Mouse (Mus musculus) liver, embryonic 16.5 days (tissue): ENCODE measurements around the gene Spg20. TPM values are rescaled to one million over a fixed set of nuclear protein-coding genes. Genes with fewer than 3 reads are reported as not detected.

Experiments
- ATAC-seq: fragments of 200-750 bp; cut with Nextera tagmentation; 2 replicates; pipeline ENCODE4 v1.8.0; 2017; ENCODE audit warnings: low read depth, mild to moderate bottlenecking, moderate number of reproducible peaks, moderate library complexity
- H3K27ac ChIP-seq: fragments of 300-500 bp; sonication (generic); 2 replicates; pipeline ENCODE4 v1.5.1; 2014; ENCODE audit warnings: mild to moderate bottlenecking, low read length
- H3K27me3 ChIP-seq: fragments of 300-500 bp; sonication (generic); 2 replicates; pipeline ENCODE4 v1.6.1; 2014; ENCODE audit warnings: low read depth, low read length, mixed read lengths; ENCODE audit not compliant: control insufficient read depth, insufficient read depth
- H3K36me3 ChIP-seq: fragments of 300-500 bp; sonication (generic); 2 replicates; pipeline ENCODE4 v1.6.1; 2014; ENCODE audit warnings: mild to moderate bottlenecking; ENCODE audit not compliant: control insufficient read depth, insufficient read depth
- H3K4me1 ChIP-seq: fragments of 300-500 bp; sonication (generic); 2 replicates; pipeline ENCODE4 v1.6.1; 2014; ENCODE audit warnings: low read depth, low read length, mixed read lengths; ENCODE audit not compliant: control insufficient read depth
- H3K4me2 ChIP-seq: fragments of 300-500 bp; sonication (generic); 2 replicates; pipeline ENCODE4 v1.6.1; 2014; ENCODE audit warnings: low read depth, low read length, mixed read lengths
- H3K4me3 ChIP-seq: fragments of 300-500 bp; sonication (generic); 2 replicates; pipeline ENCODE4 v1.5.1; 2014; ENCODE audit warnings: low read depth, mild to moderate bottlenecking, low read length
- H3K9ac ChIP-seq: fragments of 300-500 bp; sonication (generic); 2 replicates; pipeline ENCODE4 v1.6.1; 2014; ENCODE audit warnings: low read depth, low read length
- H3K9me3 ChIP-seq: fragments of 300-500 bp; sonication (generic); replicated peaks from 2 replicates; pipeline ENCODE4 v1.6.1; 2016; ENCODE audit warnings: low read length; ENCODE audit not compliant: control insufficient read depth
- WGBS: fragments of 180-500 bp; shearing (Covaris S2); extraction: QIAGEN DNeasy Blood & Tissue Kit; methylation state at CpG from one replicate; pipeline ENCODE4 v1.1.7; 2014; ENCODE audit not compliant: insufficient replicate concordance; 5-methylcytosine and 5-hydroxymethylcytosine counted together
- polyA plus RNA-seq: library from polyadenylated mRNA; unstranded; fragments of >200 nt; fragmentation: Nextera tagmentation; extraction: Ambion mirVana; gene quantifications from 2 replicates; pipeline ENCODE4 v1.2.1, GENCODE M21; 2015

The Spg20 gene
- polyA plus RNA-seq, result 7.4 and 7.6 TPM in 2 replicates

DNA sequence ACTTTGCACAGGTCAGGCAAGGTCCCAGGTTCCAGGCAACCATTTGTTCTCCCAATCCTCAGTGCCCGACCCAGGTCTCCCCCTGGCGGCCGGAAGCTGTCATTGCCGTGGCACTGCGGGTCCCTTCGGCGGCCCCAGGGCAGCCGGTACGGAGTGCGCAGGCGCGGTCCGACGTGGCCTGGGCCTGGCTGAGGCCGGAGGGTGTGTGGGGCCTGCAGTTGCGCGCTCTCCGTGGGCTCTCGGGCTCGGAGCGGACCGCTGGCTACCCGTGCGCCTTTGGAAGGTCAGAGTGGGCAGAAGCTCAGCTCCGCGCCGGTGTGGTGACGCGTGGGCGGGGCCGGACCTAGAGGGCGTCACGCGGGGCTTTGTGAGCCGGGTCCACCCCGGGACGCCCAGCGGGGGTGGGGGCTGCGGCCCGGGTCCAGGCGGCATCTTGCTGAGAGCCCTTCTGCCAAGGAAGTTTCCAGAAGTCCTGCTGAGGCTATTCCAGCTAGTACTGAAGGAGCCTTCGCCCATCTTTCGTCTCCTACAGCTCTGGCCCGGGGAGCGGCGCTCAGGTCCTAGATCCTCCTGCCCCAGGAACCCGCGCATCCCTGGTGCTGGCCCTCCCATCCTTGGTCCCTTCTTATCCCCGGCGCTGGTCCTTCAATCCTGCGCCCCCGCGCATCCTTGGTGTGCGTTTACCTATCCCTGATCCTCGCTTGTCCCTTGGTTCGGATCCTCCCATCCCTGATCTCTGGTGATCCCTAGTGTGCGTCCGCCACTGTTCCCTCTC, at the start of gene Spg20:
Spg20 (plus strand) TSS at position 174 of the 775 bp plus-strand sequence.
- WGBS, result under 1% methylated on average over 54 of the region's 58 CpGs
- no peak within 1 kb of the TSS for H3K27ac ChIP-seq

DNA sequence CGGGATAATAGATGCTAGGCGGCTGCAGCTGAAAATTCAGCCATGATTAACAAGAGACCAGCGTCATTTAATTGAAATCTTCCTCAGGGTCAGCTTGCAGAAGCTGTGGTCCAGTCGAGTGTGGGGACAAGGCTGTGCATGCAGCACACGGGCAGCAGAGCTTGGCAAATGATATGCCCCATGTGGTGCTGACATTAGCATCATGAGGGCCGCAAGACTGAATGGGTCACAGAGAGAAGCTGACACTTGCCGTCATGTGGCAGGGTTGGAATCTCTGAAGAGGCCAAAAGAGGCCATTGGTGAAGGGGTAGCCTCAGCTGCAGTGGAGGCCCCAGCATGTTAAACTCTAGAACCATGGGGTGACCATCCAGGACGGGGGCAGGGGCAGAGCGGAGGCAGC, 49.3 kb upstream of the Spg20 start:
- Histone ChIP-seq H3K9ac (no peak overlapping the region), H3K27me3 (peaks cover 3% of the 10 kb centered on the region), H3K9me3 (no peaks in the 10 kb centered on the region), H3K27ac (no peak overlapping the region), H3K4me3 (no peak overlapping the region), H3K4me1 (no peaks in the 10 kb centered on the region), H3K36me3 (no peaks in the 10 kb centered on the region), H3K4me2 (no peak overlapping the region)
- WGBS, result 64% methylated on average over 9 of the region's 9 CpGs
- ATAC-seq, result no peak

More for the DNA sequence above, at the start of gene Spg20:
- peak; percentile 94 for ATAC-seq
- Histone ChIP-seq H3K4me1 (peaks cover 7% of the 10 kb centered on the region), H3K9ac (peak within 1 kb of the TSS; percentile 78), H3K4me3 (peak within 1 kb of the TSS; percentile 77), H3K36me3 (peaks cover 2% of the 10 kb centered on the region; the same call in 1 of the 2 replicates), H3K4me2 (peak within 1 kb of the TSS; percentile 70), H3K9me3 (no peaks in the 10 kb centered on the region), H3K27me3 (no peaks in the 10 kb centered on the region)

DNA sequence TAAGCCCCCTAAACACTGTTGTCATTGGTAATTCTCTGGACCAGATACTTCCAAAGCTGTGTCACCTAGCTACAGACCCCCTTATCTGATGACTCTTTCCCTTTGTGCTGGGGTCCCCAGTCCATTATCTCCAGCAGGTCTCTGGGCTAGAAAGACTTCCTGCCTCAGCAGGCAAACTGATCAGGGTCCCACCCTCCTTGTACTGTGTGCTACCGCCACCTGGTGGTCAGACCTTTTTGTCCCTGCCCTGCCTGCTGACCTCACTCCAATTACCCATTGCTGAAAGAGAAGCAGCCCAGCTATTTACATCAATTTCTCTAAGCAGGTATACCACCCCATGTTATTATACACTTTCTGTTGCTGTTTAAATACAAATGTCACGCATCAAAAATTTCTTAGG, 47.5 kb upstream of the Spg20 start:
- Histone ChIP-seq H3K27ac (no peak overlapping the region), H3K36me3 (no peaks in the 10 kb centered on the region), H3K9me3 (no peaks in the 10 kb centered on the region), H3K9ac (no peak overlapping the region), H3K4me2 (no peak overlapping the region), H3K4me1 (no peaks in the 10 kb centered on the region), H3K27me3 (peaks cover 3% of the 10 kb centered on the region; the same call in 1 of the 2 replicates), H3K4me3 (no peak overlapping the region)
- no peak for ATAC-seq
- WGBS, result 3% methylated on average over 2 of the region's 2 CpGs

DNA sequence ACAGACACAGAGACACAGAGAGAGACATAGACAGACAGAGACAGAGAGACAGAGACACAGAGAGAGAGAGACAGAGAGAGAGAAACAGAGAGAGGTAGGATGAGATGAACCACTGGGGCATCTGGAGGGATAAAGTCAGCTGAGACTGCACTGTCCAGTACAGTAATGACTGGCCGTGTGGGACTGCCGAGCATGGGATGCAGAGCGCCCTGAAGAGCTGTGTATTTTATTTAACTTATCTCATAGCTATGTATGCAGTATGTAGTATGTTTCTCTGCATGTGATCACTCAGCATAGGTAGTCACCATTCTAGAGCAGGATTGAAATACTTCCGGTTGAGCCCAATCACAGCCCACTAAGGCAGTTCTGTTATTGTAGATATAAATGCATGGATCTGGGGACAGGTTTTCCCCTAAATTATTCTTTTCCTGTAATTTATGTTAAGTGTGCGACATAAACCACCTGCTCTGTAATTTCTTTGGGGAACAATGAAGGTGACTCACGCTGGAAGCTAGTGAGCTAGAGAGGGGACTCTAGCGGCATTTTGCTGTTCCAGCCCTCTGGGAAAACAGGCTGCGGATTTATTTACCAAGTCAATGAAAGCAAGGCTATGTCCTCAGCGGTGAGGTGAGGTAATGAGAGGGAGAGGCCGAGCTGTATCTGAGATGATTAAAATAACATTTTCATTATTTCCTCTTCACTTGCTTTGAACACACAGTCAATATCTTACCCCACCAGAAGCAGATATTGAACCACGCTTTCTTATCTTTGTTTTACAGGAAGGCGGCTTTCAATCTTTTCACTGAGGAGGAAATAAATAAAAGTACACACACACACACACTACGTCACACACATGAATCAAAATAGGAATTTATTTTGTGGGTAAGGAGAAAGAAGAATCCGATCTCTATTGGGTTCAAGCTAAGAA, 45.9 kb upstream of the Spg20 start:
- Histone ChIP-seq H3K9me3 (no peaks in the 10 kb centered on the region), H3K4me3 (no peak overlapping the region), H3K27ac (no peak overlapping the region), H3K36me3 (no peaks in the 10 kb centered on the region), H3K27me3 (peaks cover 3% of the 10 kb centered on the region; the same call in 1 of the 2 replicates), H3K9ac (no peak overlapping the region), H3K4me1 (no peaks in the 10 kb centered on the region), H3K4me2 (no peak overlapping the region)
- 37% methylated on average over 14 of the region's 14 CpGs for WGBS
- ATAC-seq, result no peak

DNA sequence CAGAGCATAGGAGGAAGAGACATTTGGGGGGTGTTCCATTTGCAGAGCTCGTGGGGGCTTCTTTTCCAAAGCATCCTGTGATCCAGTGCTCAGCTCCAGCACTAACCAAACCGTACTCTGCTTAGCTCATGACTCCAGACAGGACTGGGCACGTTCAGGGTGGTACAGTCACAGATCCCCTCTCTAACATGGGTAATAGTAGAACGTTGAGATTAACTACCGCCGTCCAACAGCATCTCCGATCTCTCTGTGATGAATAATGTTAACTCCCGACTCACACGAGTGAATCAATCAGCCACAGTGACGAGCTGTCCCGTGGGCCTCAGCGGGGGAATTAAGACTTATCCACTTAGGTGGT, 45.3 kb upstream of the Spg20 start:
- H3K27ac ChIP-seq, result no peak overlapping the region
- no peaks in the 10 kb centered on the region for H3K9me3 ChIP-seq
- no peak overlapping the region for H3K4me2 ChIP-seq
- no peaks in the 10 kb centered on the region for H3K4me1 ChIP-seq
- WGBS, result 57% methylated on average over 12 of the region's 12 CpGs
- no peak for ATAC-seq
- peaks cover 3% of the 10 kb centered on the region; the same call in 1 of the 2 replicates for H3K27me3 ChIP-seq
- H3K9ac ChIP-seq, result no peak overlapping the region
- H3K4me3 ChIP-seq, result no peak overlapping the region
- no peaks in the 10 kb centered on the region for H3K36me3 ChIP-seq

DNA sequence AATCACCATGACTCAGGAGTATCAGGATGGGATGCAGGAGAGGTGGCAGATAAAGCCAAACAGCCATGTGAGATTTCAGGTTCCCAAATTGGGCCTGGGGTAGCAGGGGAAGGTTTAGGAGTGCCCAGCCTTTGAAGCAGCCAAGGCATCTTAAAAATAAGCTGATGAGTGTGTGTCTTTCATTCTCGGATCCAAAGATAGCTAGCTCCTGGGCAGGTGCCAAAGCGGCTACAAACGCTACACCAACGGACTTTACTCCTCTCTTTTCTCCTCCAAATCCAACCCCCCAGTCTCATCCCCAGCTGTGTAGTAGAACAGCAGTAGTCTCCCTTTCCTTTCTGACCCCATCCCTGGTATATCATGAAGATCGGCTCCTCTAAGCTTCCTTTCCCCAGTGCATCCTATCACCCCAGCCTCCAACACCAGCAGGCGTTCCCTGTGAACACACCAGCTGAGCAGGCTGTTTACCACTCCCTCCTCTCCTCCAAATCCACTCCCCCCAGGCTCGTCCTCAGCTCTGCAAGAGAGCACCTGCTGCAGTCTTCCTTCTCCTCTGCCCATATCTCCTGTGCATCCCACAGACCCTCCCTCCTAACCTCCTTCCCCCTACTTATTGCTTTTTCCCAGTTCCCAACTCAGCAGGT, 44.0 kb upstream of the Spg20 start:
- Histone ChIP-seq H3K36me3 (no peaks in the 10 kb centered on the region), H3K4me2 (no peak overlapping the region), H3K9ac (no peak overlapping the region), H3K4me3 (no peak overlapping the region), H3K4me1 (no peaks in the 10 kb centered on the region), H3K27me3 (peaks cover 3% of the 10 kb centered on the region; the same call in 1 of the 2 replicates), H3K9me3 (no peaks in the 10 kb centered on the region), H3K27ac (no peak overlapping the region)
- WGBS, result 22% methylated on average over 7 of the region's 7 CpGs
- ATAC-seq, result no peak

DNA sequence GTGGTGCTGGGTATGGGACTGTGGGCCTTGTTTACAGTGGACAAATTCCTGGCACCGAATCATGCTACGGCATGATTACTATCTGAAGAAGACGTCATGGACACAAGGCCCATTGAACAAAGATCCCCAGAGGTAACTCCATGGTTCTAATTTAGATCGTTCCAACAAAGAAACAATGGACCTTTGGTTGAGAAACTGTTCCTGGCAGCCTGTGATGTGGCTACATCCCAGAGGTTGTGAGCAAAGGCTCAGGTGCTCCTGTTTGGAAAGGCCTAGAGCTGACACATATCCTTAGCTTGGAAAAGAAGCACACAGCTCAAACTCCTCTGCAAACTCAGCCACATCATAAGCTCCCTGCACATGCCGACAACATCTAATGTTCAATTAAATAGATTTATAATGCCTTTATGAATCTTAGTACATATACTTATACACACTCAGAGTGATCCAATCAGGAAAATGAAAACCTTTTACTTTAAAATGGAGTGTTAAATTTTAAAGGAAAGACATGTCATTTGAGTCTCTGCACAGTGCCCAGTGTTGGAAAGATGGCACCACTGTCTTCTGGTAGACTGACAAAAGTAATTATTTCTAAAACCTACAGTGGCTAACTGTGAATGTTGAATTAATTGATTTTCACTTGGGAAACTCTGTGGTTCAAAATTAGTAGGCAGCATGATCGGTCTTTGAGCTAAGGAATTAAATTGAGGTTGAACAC, 37.2 kb upstream of the Spg20 start:
- Histone ChIP-seq H3K36me3 (no peaks in the 10 kb centered on the region), H3K9ac (no peak overlapping the region), H3K9me3 (no peaks in the 10 kb centered on the region), H3K27me3 (no peaks in the 10 kb centered on the region), H3K27ac (no peak overlapping the region), H3K4me1 (no peaks in the 10 kb centered on the region), H3K4me2 (no peak overlapping the region), H3K4me3 (no peak overlapping the region)
- ATAC-seq, result no peak
- WGBS, result 67% methylated on average over 6 of the region's 6 CpGs

DNA sequence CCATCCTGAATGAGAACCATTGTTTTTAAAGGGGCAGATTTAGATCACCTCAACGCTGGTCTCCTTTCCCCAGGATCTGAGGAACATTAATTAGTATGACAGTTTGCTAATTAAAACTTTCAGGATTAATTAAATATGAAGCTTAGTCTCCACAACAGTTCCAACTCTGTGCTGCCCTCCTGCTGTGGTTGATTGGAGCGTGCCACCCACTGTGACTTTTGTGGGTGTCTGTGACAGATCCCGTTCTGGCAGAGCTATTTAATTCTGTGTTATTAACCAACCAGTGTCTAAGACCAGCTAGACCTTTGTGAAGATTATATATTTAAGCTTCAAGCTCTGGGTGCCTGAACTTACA, 36.6 kb upstream of the Spg20 start:
- no peak overlapping the region for H3K4me3 ChIP-seq
- H3K4me2 ChIP-seq, result no peak overlapping the region
- H3K9ac ChIP-seq, result no peak overlapping the region
- H3K27ac ChIP-seq, result no peak overlapping the region
- 53% methylated on average over 3 of the region's 3 CpGs for WGBS
- no peaks in the 10 kb centered on the region for H3K36me3 ChIP-seq
- no peaks in the 10 kb centered on the region for H3K9me3 ChIP-seq
- ATAC-seq, result no peak
- no peaks in the 10 kb centered on the region for H3K4me1 ChIP-seq
- no peaks in the 10 kb centered on the region for H3K27me3 ChIP-seq
